Mouse (Mus musculus) C2C12 (cell line): ENCODE measurements around the gene Tspan9. TPM values are rescaled to one million over a fixed set of nuclear protein-coding genes. Genes with fewer than 3 reads are reported as not detected.

Experiments
- H3K27me3 ChIP-seq: one replicate; pipeline ENCODE4 v1.6.1; 2011; ENCODE audit not compliant: control insufficient read depth, insufficient read depth, insufficient read length
- H3K36me3 ChIP-seq: one replicate; pipeline ENCODE4 v1.6.1; 2011; ENCODE audit not compliant: control insufficient read depth, insufficient read depth
- H3K4me3 ChIP-seq: one replicate; pipeline ENCODE4 v1.5.1; 2011; ENCODE audit warnings: mild to moderate bottlenecking, control low read depth; ENCODE audit not compliant: poor library complexity, insufficient read depth, severe bottlenecking
- H3K79me2 ChIP-seq: one replicate; pipeline ENCODE4 v1.6.1; 2011; ENCODE audit not compliant: control insufficient read depth, insufficient read depth
- H3K79me3 ChIP-seq: one replicate; pipeline ENCODE4 v1.6.1; 2011; ENCODE audit warnings: low read depth, control low read depth
- H3ac ChIP-seq: one replicate; pipeline ENCODE3; 2011; ENCODE audit warnings: low read depth; ENCODE audit not compliant: control insufficient read depth, insufficient read length
- CEBPB ChIP-seq: IDR thresholded peaks from one replicate; pipeline ENCODE4 v1.6.1; 2011; ENCODE audit warnings: low read depth, mild to moderate bottlenecking, control low read depth, moderate library complexity
- CTCF ChIP-seq: IDR thresholded peaks from one replicate; pipeline ENCODE4 v1.5.1; 2011; ENCODE audit not compliant: control insufficient read depth, insufficient read depth, insufficient read length
- FOSL1 ChIP-seq: IDR thresholded peaks from one replicate; pipeline ENCODE4 v1.8.0; 2011; ENCODE audit warnings: mild to moderate bottlenecking, low read length; ENCODE audit not compliant: poor library complexity, insufficient read depth, severe bottlenecking
- MAX ChIP-seq: IDR thresholded peaks from one replicate; pipeline ENCODE4 v1.6.1; 2011; ENCODE audit warnings: mild to moderate bottlenecking, control low read depth
- MYOD1 ChIP-seq: IDR thresholded peaks from one replicate; pipeline ENCODE4 v1.6.1; 2011; ENCODE audit warnings: low read depth; ENCODE audit not compliant: control insufficient read depth, insufficient read length
- MYOG ChIP-seq: IDR thresholded peaks from one replicate; pipeline ENCODE4 v1.6.1; 2011; ENCODE audit not compliant: control insufficient read depth, insufficient read length; ENCODE audit errors: extremely low read depth
- USF1 ChIP-seq: IDR thresholded peaks from one replicate; pipeline ENCODE4 v1.6.1; 2011; ENCODE audit warnings: low read depth, mild to moderate bottlenecking, control low read depth, moderate library complexity
- polyA plus RNA-seq: library from polyadenylated mRNA; unstranded; fragments of >200 nt; fragmentation: generic; extraction: Trizol; gene quantifications from one replicate; pipeline ENCODE4 v1.2.1, GENCODE M21; 2012; ENCODE audit warnings: missing spikeins

The Tspan9 gene
- polyA plus RNA-seq, 1 experiment: 57.6 TPM

GRCm38 (mm10) chr6:128136654-128137053, 6.7 kb downstream of the Tspan9 start:
- no peak for TF ChIP-seq CTCF
- TF ChIP-seq MYOG: no peak
- no peak for TF ChIP-seq CEBPB
- no peak for TF ChIP-seq MAX
- no peak for TF ChIP-seq FOSL1
- no peak for TF ChIP-seq MYOD1
- no peak for TF ChIP-seq USF1

GRCm38 (mm10) chr6:128135459-128135858, 7.9 kb downstream of the Tspan9 start:
- Histone ChIP-seq H3K36me3 (no peaks in the 10 kb centered on the region), H3K4me3 (no peak overlapping the region), H3K79me2 (no peaks in the 10 kb centered on the region), H3ac (no peak overlapping the region), H3K27me3 (no peaks in the 10 kb centered on the region), H3K79me3 (no peaks in the 10 kb centered on the region)
- TF ChIP-seq CTCF (no peak), MAX (no peak), FOSL1 (no peak), MYOG (no peak), MYOD1 (no peak), USF1 (no peak), CEBPB (no peak)

More at GRCm38 (mm10) chr6:128136654-128137053, 6.7 kb downstream of the Tspan9 start:
- Histone ChIP-seq H3K79me2 (no peaks in the 10 kb centered on the region), H3ac (no peak overlapping the region), H3K4me3 (no peak overlapping the region), H3K27me3 (no peaks in the 10 kb centered on the region), H3K36me3 (no peaks in the 10 kb centered on the region), H3K79me3 (no peaks in the 10 kb centered on the region)

- Histone ChIP-seq H3K27me3 (no peaks in the 10 kb centered on the region), H3K36me3 (no peaks in the 10 kb centered on the region), H3K4me3 (no peak overlapping the region), H3K79me3 (no peaks in the 10 kb centered on the region), H3ac (no peak overlapping the region), H3K79me2 (no peaks in the 10 kb centered on the region)
- no peak for TF ChIP-seq MAX
- no peak for TF ChIP-seq FOSL1
- no peak for TF ChIP-seq MYOG
- no peak for TF ChIP-seq USF1
- no peak for TF ChIP-seq CEBPB
- TF ChIP-seq CTCF: no peak
- no peak for TF ChIP-seq MYOD1
Observed at GRCm38 (mm10) chr6:128135006-128135405, 8.4 kb downstream of the Tspan9 start.

GRCm38 (mm10) chr6:128134196-128134924, 9.0 kb downstream of the Tspan9 start:
- Histone ChIP-seq H3K79me3 (no peaks in the 10 kb centered on the region), H3K27me3 (no peaks in the 10 kb centered on the region), H3ac (no peak overlapping the region), H3K36me3 (no peaks in the 10 kb centered on the region), H3K4me3 (no peak overlapping the region), H3K79me2 (no peaks in the 10 kb centered on the region)
- TF ChIP-seq FOSL1: no peak
- no peak for TF ChIP-seq MYOD1
- TF ChIP-seq CTCF: no peak
- TF ChIP-seq MAX: no peak
- no peak for TF ChIP-seq USF1
- no peak for TF ChIP-seq MYOG
- no peak for TF ChIP-seq CEBPB

DNA sequence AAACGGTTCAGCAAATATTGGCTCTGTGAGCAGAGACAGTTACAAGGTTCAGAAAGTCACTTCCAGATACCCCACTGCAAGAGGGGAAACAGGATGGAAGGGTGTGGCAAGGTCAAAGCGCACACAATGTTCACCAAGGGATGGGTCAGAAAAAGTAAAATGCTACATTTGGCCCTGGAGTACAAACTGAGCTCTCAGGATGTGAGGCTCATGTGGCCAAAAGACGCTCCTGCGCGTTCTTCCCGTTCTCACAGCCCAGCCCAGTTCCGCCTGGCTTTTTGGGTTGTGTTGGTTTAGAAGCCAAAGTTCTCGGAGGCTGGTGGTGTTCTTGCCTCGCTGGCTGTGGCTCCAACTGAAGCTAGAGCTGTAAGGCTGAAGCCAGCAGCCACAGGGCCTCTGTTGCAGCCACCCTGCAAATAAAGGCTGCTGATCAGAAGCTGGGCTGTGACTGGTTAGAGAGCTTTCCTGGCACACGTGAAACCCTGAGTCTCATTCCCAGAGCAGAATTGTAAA, 9.7 kb downstream of the Tspan9 start:
- Histone ChIP-seq H3K27me3 (no peaks in the 10 kb centered on the region), H3K4me3 (no peak overlapping the region), H3ac (no peak overlapping the region), H3K79me2 (no peaks in the 10 kb centered on the region), H3K79me3 (no peaks in the 10 kb centered on the region), H3K36me3 (no peaks in the 10 kb centered on the region)
- TF ChIP-seq MAX (no peak), USF1 (no peak), CTCF (no peak), MYOG (no peak), FOSL1 (no peak), CEBPB (no peak), MYOD1 (no peak)
